Mouse (Mus musculus): ENCODE measurements around the gene Ppp4r4.
"Not testable (repeated sequence)": the region's sequence is repeated elsewhere in the genome, so short reads cannot be mapped to it uniquely, and the experiment has no call there.

Ppp4r4 gene

GRCm38 (mm10) chr12:103532649-103533395 lies 739 bp downstream of the Ppp4r4 start:
- in situ Hi-C loops (cut with MboI, MseI): no loop called here

- in situ Hi-C loops (cut with MboI, MseI): no loop called here
These were observed 8.3 kb downstream of the Ppp4r4 start for GRCm38 (mm10) chr12:103540429-103540828.

- in situ Hi-C loops (cut with MboI, MseI): no loop called here
These were observed 11.3 kb downstream of the Ppp4r4 start for GRCm38 (mm10) chr12:103543351-103543750.

GRCm38 (mm10) chr12:103544213-103544612 lies 12.1 kb downstream of the Ppp4r4 start:
- in situ Hi-C loops (cut with MboI, MseI): no loop called here

- in situ Hi-C loops (cut with MboI, MseI): no loop called here
These were observed 15.4 kb downstream of the Ppp4r4 start for GRCm38 (mm10) chr12:103547438-103547837.

- in situ Hi-C loops (cut with MboI, MseI): no loop called here
These were observed 16.4 kb downstream of the Ppp4r4 start for GRCm38 (mm10) chr12:103548526-103548925.

- in situ Hi-C loops (cut with MboI, MseI): no loop called here
These were observed 18.0 kb downstream of the Ppp4r4 start for GRCm38 (mm10) chr12:103550047-103550446.

- in situ Hi-C loops (cut with MboI, MseI): no loop called here
These were observed 19.3 kb downstream of the Ppp4r4 start for GRCm38 (mm10) chr12:103551422-103551821.

- in situ Hi-C loops (cut with MboI, MseI): no loop called here
These were observed 20.4 kb downstream of the Ppp4r4 start for GRCm38 (mm10) chr12:103552506-103552905.

- in situ Hi-C loops (cut with MboI, MseI): no loop called here
These were observed 21.4 kb downstream of the Ppp4r4 start for GRCm38 (mm10) chr12:103553497-103553896.

GRCm38 (mm10) chr12:103556856-103557255 lies 24.8 kb downstream of the Ppp4r4 start:
- in situ Hi-C loops (cut with MboI, MseI): no loop called here

- in situ Hi-C loops (cut with MboI, MseI): no loop called here
These were observed 32.6 kb downstream of the Ppp4r4 start for GRCm38 (mm10) chr12:103564726-103565125.

- in situ Hi-C loops (cut with MboI, MseI): no loop called here
These were observed 33.1 kb downstream of the Ppp4r4 start for GRCm38 (mm10) chr12:103565151-103565550.

GRCm38 (mm10) chr12:103567129-103567528 lies 35.0 kb downstream of the Ppp4r4 start:
- in situ Hi-C loops (cut with MboI, MseI): no loop called here

GRCm38 (mm10) chr12:103569690-103570089 lies 37.6 kb downstream of the Ppp4r4 start:
- in situ Hi-C loops (cut with MboI, MseI): no loop called here

- in situ Hi-C loops (cut with MboI, MseI): not testable (repeated sequence)
These were observed 46.1 kb downstream of the Ppp4r4 start for GRCm38 (mm10) chr12:103578148-103578547.

GRCm38 (mm10) chr12:103583771-103584170 lies 51.7 kb downstream of the Ppp4r4 start:
- in situ Hi-C loops (cut with MboI, MseI): no loop called here

- in situ Hi-C loops (cut with MboI, MseI): no loop called here
These were observed 66.3 kb downstream of the Ppp4r4 start for GRCm38 (mm10) chr12:103598411-103598810.

- in situ Hi-C loops (cut with MboI, MseI): no loop called here
These were observed 68.3 kb downstream of the Ppp4r4 start for GRCm38 (mm10) chr12:103600364-103600763.

- in situ Hi-C loops (cut with MboI, MseI): no loop called here
These were observed 69.8 kb downstream of the Ppp4r4 start for GRCm38 (mm10) chr12:103601839-103602238.

- in situ Hi-C loops (cut with MboI, MseI): no loop called here
These were observed 83.1 kb downstream of the Ppp4r4 start for GRCm38 (mm10) chr12:103615141-103615540.

- in situ Hi-C loops (cut with MboI, MseI): no loop called here
These were observed 83.7 kb downstream of the Ppp4r4 start for GRCm38 (mm10) chr12:103615734-103616133.

GRCm38 (mm10) chr12:103616860-103617261 lies 84.8 kb downstream of the Ppp4r4 start:
- in situ Hi-C loops (cut with MboI, MseI): no loop called here

GRCm38 (mm10) chr12:103631203-103631612 lies 99.1 kb downstream of the Ppp4r4 start, which contains the start of gene Serpina10:
Gene Serpina10, minus strand, starts transcription at chr12:103631444.
- in situ Hi-C loops (cut with MboI, MseI): no loop called here

All from T-helper 2 cell (primary cell).